Mouse (Mus musculus) spleen, postnatal 4 days (tissue): ENCODE measurements around the gene Sass6.
"Not testable (repeated sequence)": the region's sequence is repeated elsewhere in the genome, so short reads cannot be mapped to it uniquely, and the experiment has no call there.

Experiments
- DNase-seq, 2 experiments: peaks; one replicate each; pipeline ENCODE4 v3.0.0; 2022; ENCODE audit warnings: low spot score in 2 of 2

Sass6 gene

DNA sequence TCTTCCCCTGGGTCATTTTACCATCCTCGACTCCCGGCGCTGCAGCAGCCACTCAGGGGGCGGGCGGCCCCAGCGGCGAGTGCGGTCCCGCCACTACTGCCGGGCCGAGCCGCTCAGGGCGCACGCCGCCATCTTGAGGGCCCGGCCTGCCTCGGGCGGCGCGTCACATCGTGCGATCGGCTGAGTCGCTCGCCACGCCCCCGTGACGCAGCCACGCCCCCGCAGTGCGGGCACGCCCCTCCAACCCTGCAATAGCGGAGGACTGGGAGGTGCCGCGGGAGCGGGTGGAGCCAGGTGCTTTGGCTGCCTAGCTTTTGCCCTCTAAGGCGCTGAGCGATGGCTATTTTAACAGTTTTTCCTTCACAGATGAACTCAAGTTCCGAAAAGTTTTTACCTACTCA is 67.7 kb downstream of the Sass6 start, which contains the start of gene Mfsd14a:
Mfsd14a (minus strand) TSS at position 215 of the 401 bp plus-strand sequence.
- DNase-seq: peak; percentile 100

DNA sequence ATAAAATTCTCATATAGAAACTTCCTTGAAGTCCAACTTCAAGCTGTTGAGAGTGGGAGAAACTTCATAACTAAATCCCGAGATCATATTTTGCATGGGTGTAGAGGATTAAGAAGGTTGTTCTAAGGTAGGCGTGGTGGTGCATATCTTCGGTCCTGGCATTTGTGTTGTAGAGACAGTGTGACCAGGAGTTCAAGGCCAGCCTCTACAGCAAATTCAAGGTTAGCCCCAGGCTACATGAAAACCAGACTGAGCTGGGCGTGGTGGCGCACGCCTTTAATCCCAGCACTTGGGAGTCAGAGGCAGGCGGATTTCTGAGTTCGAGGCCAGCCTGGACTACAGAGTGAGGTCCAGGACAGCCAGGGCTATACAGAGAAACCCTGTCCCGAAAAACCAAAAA is 69.5 kb downstream of the Sass6 start:
- not testable (repeated sequence) for DNase-seq
